Mouse (Mus musculus) limb, embryonic 10.5 days (tissue): ENCODE results near the gene Slc35d1. TPM values are rescaled to one million over a fixed set of nuclear protein-coding genes. Genes with fewer than 3 reads are reported as not detected.

Experiments used
- DNase-seq: peaks from one replicate; pipeline ENCODE4 v3.0.0-alpha.2; 2017; ENCODE audit warnings: low spot score
- H3K27ac ChIP-seq: fragments of 300-500 bp; sonication (generic); 2 replicates; pipeline ENCODE4 v1.5.1; 2016; ENCODE audit warnings: mild to moderate bottlenecking
- H3K27me3 ChIP-seq: fragments of 300-500 bp; sonication (generic); 2 replicates; pipeline ENCODE4 v1.6.1; 2016; ENCODE audit warnings: low read depth, mild to moderate bottlenecking; ENCODE audit not compliant: poor library complexity, severe bottlenecking
- H3K36me3 ChIP-seq: fragments of 300-500 bp; sonication (generic); 2 replicates; pipeline ENCODE4 v1.6.1; 2016; ENCODE audit warnings: mild to moderate bottlenecking, moderate library complexity
- H3K4me1 ChIP-seq: fragments of 300-500 bp; sonication (generic); 2 replicates; pipeline ENCODE4 v1.6.1; 2016
- H3K4me3 ChIP-seq: fragments of 300-500 bp; sonication (generic); 2 replicates; pipeline ENCODE4 v1.5.1; 2016; ENCODE audit warnings: mild to moderate bottlenecking, moderate library complexity
- H3K9me3 ChIP-seq: fragments of 300-500 bp; sonication (generic); replicated peaks from 2 replicates; pipeline ENCODE4 v1.6.1; 2016; ENCODE audit warnings: mild to moderate bottlenecking
- WGBS: fragments of 180-500 bp; shearing (Covaris S2); methylation state at CpG from one replicate; pipeline ENCODE4 v1.1.7; 2016; 5-methylcytosine and 5-hydroxymethylcytosine counted together
- polyA plus RNA-seq: library from polyadenylated mRNA; unstranded; fragments of >200 nt; fragmentation: Nextera tagmentation; extraction: Ambion mirVana; gene quantifications from 2 replicates; pipeline ENCODE4 v1.2.1, GENCODE M21; 2016

The Slc35d1 gene
- 10.4 and 10.5 TPM in 2 replicates for polyA plus RNA-seq

GRCm38 (mm10) chr4:103214925-103215820 lies at the start of gene Slc35d1:
Gene Slc35d1, minus strand, starts transcription at chr4:103215164.
- 7% methylated on average over 69 of the region's 70 CpGs for WGBS
- Histone ChIP-seq H3K27ac (peak within 1 kb of the TSS; percentile 100), H3K4me1 (peaks cover 41% of the 10 kb centered on the region), H3K4me3 (peak within 1 kb of the TSS; percentile 95), H3K27me3 (no peaks in the 10 kb centered on the region), H3K36me3 (peaks cover 20% of the 10 kb centered on the region), H3K9me3 (no peaks in the 10 kb centered on the region)
- peak; percentile 88 for DNase-seq

GRCm38 (mm10) chr4:103263812-103264396 lies 48.9 kb upstream of the Slc35d1 start:
- Histone ChIP-seq H3K27ac (no peak overlapping the region), H3K4me3 (no peak overlapping the region), H3K4me1 (no peaks in the 10 kb centered on the region), H3K27me3 (no peaks in the 10 kb centered on the region), H3K36me3 (no peaks in the 10 kb centered on the region), H3K9me3 (no peaks in the 10 kb centered on the region)
- WGBS, result 49% methylated on average over 8 of the region's 8 CpGs
- no peak for DNase-seq

- 60% methylated on average over 5 of the region's 5 CpGs for WGBS
- no peak for DNase-seq
- no peaks in the 10 kb centered on the region for H3K36me3 ChIP-seq
Measured at GRCm38 (mm10) chr4:103263378-103263777, 48.4 kb upstream of the Slc35d1 start.

GRCm38 (mm10) chr4:103258817-103259216 lies 43.9 kb upstream of the Slc35d1 start:
- 82% methylated on average over 3 of the region's 3 CpGs for WGBS
- no peak for DNase-seq
- Histone ChIP-seq H3K27ac (no peak overlapping the region), H3K27me3 (no peaks in the 10 kb centered on the region), H3K4me3 (no peak overlapping the region), H3K36me3 (no peaks in the 10 kb centered on the region), H3K4me1 (no peaks in the 10 kb centered on the region), H3K9me3 (no peaks in the 10 kb centered on the region)

More at GRCm38 (mm10) chr4:103263378-103263777, 48.4 kb upstream of the Slc35d1 start:
- no peak overlapping the region for H3K4me3 ChIP-seq
- H3K9me3 ChIP-seq, result no peaks in the 10 kb centered on the region
- no peaks in the 10 kb centered on the region for H3K4me1 ChIP-seq
- no peak overlapping the region for H3K27ac ChIP-seq
- no peaks in the 10 kb centered on the region for H3K27me3 ChIP-seq

GRCm38 (mm10) chr4:103253846-103254245 lies 38.9 kb upstream of the Slc35d1 start:
- Histone ChIP-seq H3K9me3 (no peaks in the 10 kb centered on the region), H3K4me3 (no peak overlapping the region), H3K27ac (no peak overlapping the region), H3K36me3 (no peaks in the 10 kb centered on the region), H3K4me1 (no peaks in the 10 kb centered on the region), H3K27me3 (no peaks in the 10 kb centered on the region)
- WGBS, result 83% methylated on average over 4 of the region's 4 CpGs
- DNase-seq, result no peak

GRCm38 (mm10) chr4:103249436-103250085 lies 34.6 kb upstream of the Slc35d1 start:
- Histone ChIP-seq H3K36me3 (no peaks in the 10 kb centered on the region), H3K27ac (no peak overlapping the region), H3K4me1 (no peaks in the 10 kb centered on the region), H3K9me3 (no peaks in the 10 kb centered on the region), H3K27me3 (no peaks in the 10 kb centered on the region), H3K4me3 (no peak overlapping the region)
- no peak for DNase-seq
- WGBS, result 65% methylated on average over 6 of the region's 6 CpGs

- no peak overlapping the region for H3K4me3 ChIP-seq
- no peak for DNase-seq
- H3K27me3 ChIP-seq, result no peaks in the 10 kb centered on the region
- no peak overlapping the region for H3K27ac ChIP-seq
- 87% methylated on average over 2 of the region's 2 CpGs for WGBS
- no peaks in the 10 kb centered on the region for H3K36me3 ChIP-seq
- H3K4me1 ChIP-seq, result no peaks in the 10 kb centered on the region
- no peaks in the 10 kb centered on the region for H3K9me3 ChIP-seq
Measured at GRCm38 (mm10) chr4:103247813-103248212, 32.8 kb upstream of the Slc35d1 start.

GRCm38 (mm10) chr4:103247249-103247648 lies 32.3 kb upstream of the Slc35d1 start:
- H3K9me3 ChIP-seq, result no peaks in the 10 kb centered on the region
- 84% methylated on average over 3 of the region's 3 CpGs for WGBS

GRCm38 (mm10) chr4:103232156-103232555 lies 17.2 kb upstream of the Slc35d1 start:
- Histone ChIP-seq H3K27ac (no peak overlapping the region), H3K9me3 (no peaks in the 10 kb centered on the region), H3K4me3 (no peak overlapping the region), H3K36me3 (no peaks in the 10 kb centered on the region), H3K4me1 (no peaks in the 10 kb centered on the region), H3K27me3 (no peaks in the 10 kb centered on the region)
- DNase-seq, result no peak
- WGBS, result 73% methylated on average over 2 of the region's 2 CpGs

More at GRCm38 (mm10) chr4:103247249-103247648, 32.3 kb upstream of the Slc35d1 start:
- Histone ChIP-seq H3K27ac (no peak overlapping the region), H3K4me1 (no peaks in the 10 kb centered on the region), H3K4me3 (no peak overlapping the region), H3K36me3 (no peaks in the 10 kb centered on the region), H3K27me3 (no peaks in the 10 kb centered on the region)
- no peak for DNase-seq

GRCm38 (mm10) chr4:103222854-103223253 lies 7.9 kb upstream of the Slc35d1 start:
- DNase-seq, result no peak
- 46% methylated on average over 9 of the region's 9 CpGs for WGBS
- peaks cover 22% of the 10 kb centered on the region for H3K4me1 ChIP-seq

GRCm38 (mm10) chr4:103221789-103222188 lies 6.8 kb upstream of the Slc35d1 start:
- 85% methylated on average over 6 of the region's 6 CpGs for WGBS
- no peaks in the 10 kb centered on the region for H3K9me3 ChIP-seq
- H3K27me3 ChIP-seq, result no peaks in the 10 kb centered on the region
- peaks cover 23% of the 10 kb centered on the region for H3K4me1 ChIP-seq
- no peak overlapping the region for H3K27ac ChIP-seq
- DNase-seq, result no peak
- no peak overlapping the region for H3K4me3 ChIP-seq
- H3K36me3 ChIP-seq, result no peaks in the 10 kb centered on the region

More at GRCm38 (mm10) chr4:103222854-103223253, 7.9 kb upstream of the Slc35d1 start:
- H3K9me3 ChIP-seq, result no peaks in the 10 kb centered on the region
- no peaks in the 10 kb centered on the region for H3K27me3 ChIP-seq
- H3K27ac ChIP-seq, result no peak overlapping the region
- H3K4me3 ChIP-seq, result no peak overlapping the region
- H3K36me3 ChIP-seq, result no peaks in the 10 kb centered on the region

- WGBS, result 46% methylated on average over 5 of the region's 5 CpGs
- no peak for DNase-seq
- no peaks in the 10 kb centered on the region for H3K9me3 ChIP-seq
- no peaks in the 10 kb centered on the region for H3K27me3 ChIP-seq
- H3K27ac ChIP-seq, result peak overlapping the region; percentile 5; the same call in 1 of the 2 replicates
- no peak overlapping the region for H3K4me3 ChIP-seq
- H3K36me3 ChIP-seq, result no peaks in the 10 kb centered on the region
- H3K4me1 ChIP-seq, result peaks cover 33% of the 10 kb centered on the region
Measured at GRCm38 (mm10) chr4:103219011-103219410, 4.0 kb upstream of the Slc35d1 start.

GRCm38 (mm10) chr4:103216046-103216445 lies 1.1 kb upstream of the Slc35d1 start:
- Histone ChIP-seq H3K4me1 (peaks cover 48% of the 10 kb centered on the region), H3K36me3 (peaks cover 11% of the 10 kb centered on the region), H3K27ac (no peak overlapping the region), H3K4me3 (no peak overlapping the region), H3K9me3 (no peaks in the 10 kb centered on the region), H3K27me3 (no peaks in the 10 kb centered on the region)
- WGBS, result 90% methylated on average over 6 of the region's 6 CpGs
- DNase-seq, result no peak
